25 mouse cellular contexts compared by ENCODE assay signal in the genomic region with DNA sequence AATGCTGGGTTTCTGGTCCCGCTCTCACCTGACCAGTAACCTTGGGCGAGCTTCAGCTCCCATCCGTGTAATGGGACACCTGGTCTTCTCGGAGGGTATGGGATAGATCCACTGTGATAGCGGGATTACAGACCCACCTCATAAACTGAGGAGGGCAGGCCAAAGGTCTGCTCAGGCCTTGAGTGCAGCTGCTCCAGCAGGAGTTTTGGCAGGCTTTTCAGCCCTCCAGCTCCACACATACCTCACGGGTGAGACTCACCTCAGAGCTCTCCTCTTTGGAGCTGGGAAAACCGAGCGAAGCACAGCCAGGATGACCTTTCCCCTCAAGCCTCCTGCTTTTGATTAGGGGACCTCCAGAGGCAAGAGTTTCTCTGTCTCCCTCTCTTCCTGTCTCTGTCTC. TPM values are rescaled to one million over a fixed set of nuclear protein-coding genes. Genes with fewer than 3 reads are reported as not detected.
DNase-seq lines count a peak whose midpoint lies in the region; ATAC-seq and TF ChIP-seq lines count a peak whose summit lies in the region.
"Had no signal": no experiment of that assay in that cellular context is flagged by ENCODE, and none has a peak within 500 bp of the region (broad histone marks: within the 10 kb centered on the region; RNA-seq: fewer than 3 reads in every experiment).

No protein-coding gene starts in this region.

- H3K9me3 ChIP-seq in kidney, embryonic 15.5 days (replicated peaks) = no peaks in the 10 kb centered on the region
- no peaks in the 10 kb centered on the region for H3K9me3 ChIP-seq in ES-E14 (ENCODE audit: control insufficient read depth, insufficient read depth, low read depth, low read length)
- H3K9me3 ChIP-seq in intestine, embryonic 16.5 days (ENCODE audit: control insufficient read depth, low read length) = no peaks in the 10 kb centered on the region
- H3K9me3 ChIP-seq in stomach, embryonic 15.5 days = no peaks in the 10 kb centered on the region
- H3K9me3 ChIP-seq: forebrain, embryonic 13.5 days; heart, embryonic 15.5 days; hindbrain, embryonic 10.5 days; limb, embryonic 12.5 days; lung, embryonic 15.5 days; midbrain, embryonic 10.5 days had no signal

- intact Hi-C loops in left cerebral cortex, postnatal 25 days (cut with DNase I) = no loop called here

- H3K27me3 ChIP-seq in kidney, embryonic 15.5 days = peaks cover 16% of the 10 kb centered on the region
- no peaks in the 10 kb centered on the region for H3K27me3 ChIP-seq in intestine, embryonic 16.5 days (replicated peaks; ENCODE audit: control insufficient read depth, insufficient read depth, low read length)
- H3K27me3 ChIP-seq in stomach, embryonic 15.5 days (replicated peaks) = no peaks in the 10 kb centered on the region
- H3K27me3 ChIP-seq: CH12.LX had no signal

- H3K4me1 ChIP-seq in kidney, embryonic 15.5 days = peaks cover 33% of the 10 kb centered on the region
- peaks cover 4 to 28% of the 10 kb centered on the region in 2 experiments for H3K4me1 ChIP-seq in ES-E14 (ENCODE audit: control insufficient read depth in 2 of 2, insufficient read depth in 2 of 2, low read length in 2 of 2, poor library complexity in 1 of 2)
- peaks cover 22% of the 10 kb centered on the region for H3K4me1 ChIP-seq in intestine, embryonic 16.5 days (ENCODE audit: control insufficient read depth, insufficient read depth, low read length)
- H3K4me1 ChIP-seq in stomach, embryonic 15.5 days = 0 out of 2 replicates have a peak, but pooled peaks cover 3% of the 10 kb centered on the region

- ATAC-seq in kidney, embryonic 15.5 days (replicated peaks; ENCODE audit: low FRiP score) = no peak
- ATAC-seq in intestine, embryonic 16.5 days = no peak
- no peak for ATAC-seq in stomach, embryonic 15.5 days (ENCODE audit: insufficient read depth, low FRiP score, low read depth)
- ATAC-seq in cerebellum, adult (ENCODE audit: insufficient number of reproducible peaks, low FRiP score, low TSS enrichment) = no peak
- ATAC-seq: forebrain, embryonic 13.5 days; hindbrain, postnatal 0 days had no signal

- 69% methylated on average over 8 of the region's 8 CpGs for WGBS in kidney, embryonic 15.5 days
- 65% methylated on average over 8 of the region's 8 CpGs for WGBS in intestine, embryonic 16.5 days
- 79% methylated on average over 8 of the region's 8 CpGs for WGBS in stomach, embryonic 15.5 days

- H3K27ac ChIP-seq in kidney, embryonic 15.5 days = peak overlapping the region; percentile 18; the same call in 1 of the 2 replicates
- peak overlapping the region; percentile 63; the same call in 1 of the 2 replicates for H3K27ac ChIP-seq in ES-E14 (ENCODE audit: insufficient read depth, low read depth, low read length, poor library complexity, severe bottlenecking)
- peak overlapping the region; percentile 85 for H3K27ac ChIP-seq in intestine, embryonic 16.5 days (ENCODE audit: low read length)
- H3K27ac ChIP-seq in stomach, embryonic 15.5 days = peak overlapping the region; percentile 49
- H3K27ac ChIP-seq: forebrain, embryonic 13.5 days; heart, adult 2 months; heart, embryonic 15.5 days; hindbrain, embryonic 10.5 days; hindbrain, postnatal 0 days; limb, embryonic 12.5 days; lung, embryonic 15.5 days; midbrain, embryonic 10.5 days had no signal

- no peak overlapping the region for H3K4me3 ChIP-seq in kidney, embryonic 15.5 days (replicated peaks)
- H3K4me3 ChIP-seq in ES-E14 (ENCODE audit: insufficient read depth in 1 of 2, low read depth in 1 of 2, low read length in 2 of 2, poor library complexity in 1 of 2, severe bottlenecking in 1 of 2) = no peak overlapping the region
- H3K4me3 ChIP-seq in intestine, embryonic 16.5 days (ENCODE audit: low read length) = no peak overlapping the region
- no peak overlapping the region for H3K4me3 ChIP-seq in stomach, embryonic 15.5 days (replicated peaks)
- H3K4me3 ChIP-seq: forebrain, embryonic 13.5 days; heart, adult 2 months; heart, embryonic 15.5 days; hindbrain, embryonic 10.5 days; limb, embryonic 12.5 days; lung, embryonic 15.5 days; midbrain, embryonic 10.5 days had no signal

- H3K36me3 ChIP-seq in kidney, embryonic 15.5 days = peaks cover 5% of the 10 kb centered on the region; the same call in 1 of the 2 replicates
- H3K36me3 ChIP-seq in ES-E14 (ENCODE audit: control insufficient read depth, insufficient read depth, low read length, poor library complexity, severe bottlenecking) = peaks cover 28% of the 10 kb centered on the region
- no peaks in the 10 kb centered on the region for H3K36me3 ChIP-seq in intestine, embryonic 16.5 days (ENCODE audit: control insufficient read depth, insufficient read depth, low read length)
- H3K36me3 ChIP-seq in stomach, embryonic 15.5 days = no peaks in the 10 kb centered on the region
- H3K36me3 ChIP-seq: heart, embryonic 15.5 days; hindbrain, embryonic 10.5 days; limb, embryonic 12.5 days; lung, embryonic 15.5 days; midbrain, embryonic 10.5 days had no signal

- no peak overlapping the region for H3K4me2 ChIP-seq in kidney, embryonic 15.5 days
- peak overlapping the region; percentile 8; the same call in 1 of the 2 replicates for H3K4me2 ChIP-seq in intestine, embryonic 16.5 days (ENCODE audit: low read depth, low read length)
- no peak overlapping the region for H3K4me2 ChIP-seq in stomach, embryonic 15.5 days
- H3K4me2 ChIP-seq: forebrain, embryonic 13.5 days; heart, embryonic 15.5 days; limb, embryonic 12.5 days; lung, embryonic 15.5 days had no signal

- DNase-seq in kidney, adult 18-20 months = no peak
- no peak for DNase-seq in ES-E14 (ENCODE audit: low read depth, low spot score)
- no peak for DNase-seq in left cerebral cortex, postnatal 25 days (ENCODE audit: low spot score in 2 of 2)
- DNase-seq: adrenal gland, adult 8-10 months; cerebellum, adult 11 months; cerebellum, postnatal 10 days; gastrocnemius, postnatal 14 days; heart, adult 2 months; kidney, adult 8-10 months; kidney, postnatal 4 days; layer of hippocampus, adult 9-11 months; lung, postnatal 4 days; right cerebral cortex, postnatal 14 days had no signal

- in situ Hi-C loops in ES-E14 (cut with MboI; ENCODE audit: low sequenced_read_pairs in 2 of 2, unreplicated experiment in 2 of 2) = no loop called here

- H3K9ac ChIP-seq in kidney, embryonic 15.5 days = no peak overlapping the region
- peak overlapping the region; percentile 4; the same call in 1 of the 2 replicates for H3K9ac ChIP-seq in ES-E14 (ENCODE audit: insufficient read depth, low read depth, low read length, poor library complexity, severe bottlenecking)
- H3K9ac ChIP-seq in intestine, embryonic 16.5 days (ENCODE audit: low read depth, low read length) = 0 out of 2 replicates have a peak overlapping the region, but pooled peaks have one; percentile 3
- no peak overlapping the region for H3K9ac ChIP-seq in stomach, embryonic 15.5 days
- H3K9ac ChIP-seq: forebrain, embryonic 13.5 days; heart, embryonic 15.5 days; limb, embryonic 12.5 days; lung, embryonic 15.5 days had no signal

TF ChIP-seq in ES-E14, 5 proteins besides CTCF, POLR2A, EP300 and RAD21:
- TF ChIP-seq HCFC1 (IDR thresholded peaks at IDR 0.05; ENCODE audit: borderline replicate concordance, insufficient read depth, low read length) (no peak), CHD2 (IDR thresholded peaks at IDR 0.05; ENCODE audit: low read depth, low read length) (no peak), ZNF384 (IDR thresholded peaks at IDR 0.05; ENCODE audit: low read depth, low read length) (no peak), ZC3H11A (IDR thresholded peaks at IDR 0.05; ENCODE audit: borderline replicate concordance, low read depth, low read length) (no peak), MAFK (IDR thresholded peaks at IDR 0.05; ENCODE audit: insufficient read depth, low read depth, low read length) (no peak)
TF ChIP-seq in ES-E14: peak in this region for 0.

RNA-seq across cellular contexts. Expression of a gene that starts 7.0 kb away (rescaled TPM):
- 25.8 and 30.7 TPM in 2 replicates for polyA plus RNA-seq in kidney, embryonic 15.5 days (2015; fragmentation: Nextera tagmentation; extraction: Ambion mirVana)
- 9.4 and 13.4 TPM in 2 replicates for total RNA-seq in ES-E14 (2012; rRNA removed)
- polyA plus RNA-seq in intestine, embryonic 16.5 days (2015; fragmentation: Nextera tagmentation; extraction: Ambion mirVana) = 264 and 267 TPM in 2 replicates
- polyA plus RNA-seq in stomach, embryonic 15.5 days (2015; fragmentation: Nextera tagmentation; extraction: Ambion mirVana) = 131 and 134 TPM in 2 replicates
- under 1 TPM in 1 of 2 experiments, not detected in 1; 0.16 TPM for total RNA-seq in left cerebral cortex, postnatal 25 days (2021)
- total RNA-seq: heart, adult 2 months had no signal

RNA-seq across cellular contexts. Expression of a gene that starts 32.5 kb away (rescaled TPM):
- polyA plus RNA-seq in kidney, embryonic 15.5 days (2015; fragmentation: Nextera tagmentation; extraction: Ambion mirVana) = 88.0 and 93.4 TPM in 2 replicates
- total RNA-seq in ES-E14 (2012; rRNA removed) = 19.1 and 21.8 TPM in 2 replicates
- polyA plus RNA-seq in intestine, embryonic 16.5 days (2015; fragmentation: Nextera tagmentation; extraction: Ambion mirVana) = 174 and 193 TPM in 2 replicates
- polyA plus RNA-seq in stomach, embryonic 15.5 days (2015; fragmentation: Nextera tagmentation; extraction: Ambion mirVana) = 132 and 141 TPM in 2 replicates
- total RNA-seq in left cerebral cortex, postnatal 25 days (2021) = 10 to 100 TPM; 50.5 to 54.8 TPM

Comparison
In these comparisons a context has a peak if more than half of its experiments do, and no peak if none do; other contexts are left out.
1. H3K27ac ChIP-seq: peak in every context shown above with its lines; median percentile 85 in intestine, embryonic 16.5 days; 63 in ES-E14; 49 in stomach, embryonic 15.5 days; 18 in kidney, embryonic 15.5 days.
2. H3K9ac ChIP-seq: peak in ES-E14 (single experiment) and intestine, embryonic 16.5 days (single experiment); none in kidney, embryonic 15.5 days (single experiment) and stomach, embryonic 15.5 days (single experiment).